Mouse (Mus musculus): ENCODE measurements around the gene B3gnt7. TPM values are rescaled to one million over a fixed set of nuclear protein-coding genes. Genes with fewer than 3 reads are reported as not detected.

Gene B3gnt7
- polyA plus RNA-seq (2017; shearing (Covaris generic)): 1 to 10 TPM in 1 of 2 experiments, not detected in 1; 1.1 TPM

GRCm38 (mm10) chr1:86302532-86302931 is at the start of gene B3gnt7:
Gene B3gnt7 (plus strand): TSS chr1:86302832.

Other genes starting within 250 kb of the B3gnt7 start
- gene Psmd1, start 238.4 kb upstream of the B3gnt7 start, polyA plus RNA-seq (2017; shearing (Covaris generic)): 10 to 100 TPM; 83.1 to 91.0 TPM
- under 1 TPM; 0.28 to 0.40 TPM for gene Htr2b, start 190.9 kb upstream of the B3gnt7 start, polyA plus RNA-seq (2017; shearing (Covaris generic))
- not detected for gene Gm21972, start 169.2 kb upstream of the B3gnt7 start, polyA plus RNA-seq (2017; shearing (Covaris generic))
- gene Armc9, start 148.1 kb upstream of the B3gnt7 start, polyA plus RNA-seq (2017; shearing (Covaris generic)): 10 to 100 TPM; 12.2 to 14.6 TPM
- 100 to 1,000 TPM; 377 to 419 TPM for gene Ncl, start 56.6 kb downstream of the B3gnt7 start, polyA plus RNA-seq (2017; shearing (Covaris generic))
- gene Nmur1, start 123.4 kb downstream of the B3gnt7 start, polyA plus RNA-seq (2017; shearing (Covaris generic)): 1 to 10 TPM in 1 of 2 experiments, under 1 TPM in 1; 0.83 to 2.0 TPM
- not detected for gene Tex44, start 123.5 kb downstream of the B3gnt7 start, polyA plus RNA-seq (2017; shearing (Covaris generic))
- 1,000 to 10,000 TPM; 1,389 to 1,450 TPM for gene Ptma, start 223.9 kb downstream of the B3gnt7 start, polyA plus RNA-seq (2017; shearing (Covaris generic))